Mouse (Mus musculus) urinary bladder, adult 18-20 months (tissue): ENCODE data around the gene Endou.
"Not testable (repeated sequence)": the region's sequence is repeated elsewhere in the genome, so short reads cannot be mapped to it uniquely, and the experiment has no call there.

ENCODE experiments used
- DNase-seq, 2 experiments: peaks; one replicate each; pipeline ENCODE4 v3.0.0; 2022; ENCODE audit warnings: low spot score in 2 of 2, mixed read lengths in 2 of 2

Gene Endou

GRCm38 (mm10) chr15:97693411-97693810 is 37.7 kb downstream of the Endou start:
- DNase-seq, result no peak

- no peak for DNase-seq
Observed at GRCm38 (mm10) chr15:97684118-97684517, 47.0 kb downstream of the Endou start.

DNA sequence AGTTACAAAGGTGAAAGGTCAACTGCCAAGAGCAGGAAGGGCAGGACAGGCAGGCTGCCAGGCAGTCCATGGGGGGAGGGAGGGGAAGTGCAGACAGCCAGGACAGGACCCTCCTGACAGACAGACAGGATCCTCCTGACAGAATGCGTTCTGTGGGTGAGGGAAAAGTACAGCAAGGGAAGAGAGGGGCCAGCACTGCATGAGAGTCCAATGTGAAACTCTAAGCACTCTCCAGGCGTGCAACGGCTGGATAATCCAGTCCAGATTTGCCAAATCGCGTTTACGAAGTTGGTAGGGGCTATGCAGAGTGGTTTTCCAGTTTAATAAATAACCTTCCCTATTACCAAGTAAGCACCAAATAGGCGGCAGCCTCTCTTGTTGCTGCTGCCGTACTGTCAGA is 49.1 kb downstream of the Endou start:
- DNase-seq, result no peak

DNA sequence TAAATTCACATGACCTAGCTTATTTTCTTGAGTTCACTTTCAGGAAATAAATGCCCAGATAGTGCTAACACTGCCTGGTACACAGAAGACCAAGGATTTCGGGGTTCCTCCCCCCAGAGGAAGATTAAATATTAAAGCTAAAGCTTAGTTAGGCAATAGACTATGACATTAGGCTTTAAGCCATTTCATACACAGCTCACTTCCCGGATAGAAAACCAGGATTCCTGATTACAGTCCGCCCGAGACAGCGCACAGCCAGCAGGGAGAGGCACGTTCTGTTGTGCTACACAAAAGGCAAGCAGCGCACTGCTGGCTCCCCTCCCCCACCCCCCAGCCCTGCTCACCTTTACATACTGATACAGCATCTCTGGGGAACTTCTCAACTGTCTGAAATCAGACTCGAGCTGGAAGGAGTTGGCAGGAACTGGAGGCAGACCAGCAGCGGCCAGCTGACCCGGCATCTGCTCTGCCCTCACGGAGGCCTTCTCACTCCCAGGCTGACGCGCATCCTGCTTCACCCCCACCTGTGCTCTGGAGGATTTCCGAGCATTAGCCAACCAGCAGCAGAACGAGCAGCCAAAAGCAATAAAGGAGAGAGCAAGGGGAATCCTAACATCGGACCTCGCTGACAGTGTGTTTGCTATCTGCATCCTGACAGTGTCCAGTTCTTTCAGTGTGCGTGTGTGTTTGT is 51.0 kb downstream of the Endou start:
- DNase-seq, result no peak

DNA sequence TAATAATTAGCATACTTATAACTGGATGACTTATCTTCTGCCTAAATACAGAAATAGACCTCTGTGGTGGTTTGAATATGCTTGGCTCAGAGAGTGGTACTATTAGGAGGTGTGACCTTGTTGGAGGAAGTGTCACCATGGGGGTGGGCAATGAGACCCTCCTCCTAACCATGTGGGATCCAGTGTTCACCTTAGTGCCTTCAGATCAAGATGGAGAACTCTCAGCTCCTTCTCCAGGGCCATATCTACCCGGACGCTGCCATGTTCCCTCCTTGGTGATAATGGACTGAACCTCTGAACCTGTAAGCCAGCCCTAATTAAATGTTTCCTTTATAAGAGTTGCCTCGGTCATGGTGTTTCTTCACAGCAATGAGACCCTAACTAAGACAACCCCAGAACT is 53.8 kb downstream of the Endou start:
- no peak for DNase-seq

- no peak for DNase-seq
Observed at GRCm38 (mm10) chr15:97675927-97676326, 55.2 kb downstream of the Endou start.

DNA sequence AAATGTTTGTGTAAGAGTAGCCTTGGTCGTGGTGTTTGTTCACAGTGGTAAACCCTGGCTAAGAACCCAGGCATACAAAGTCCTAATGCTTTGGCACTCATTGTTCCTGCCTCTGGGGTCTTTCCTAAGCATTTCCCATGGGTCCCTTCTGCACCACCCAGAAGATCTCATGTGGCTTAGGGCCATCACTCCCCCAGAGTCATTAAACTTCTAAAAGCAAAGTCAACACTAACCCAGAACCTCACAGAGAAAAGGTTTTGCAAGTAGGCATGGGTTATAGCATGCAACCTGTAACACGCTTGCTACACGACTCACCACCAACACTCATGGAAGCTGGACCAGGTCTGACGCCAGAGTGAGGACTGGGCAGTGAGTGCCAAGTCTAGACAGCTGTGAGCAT is 56.7 kb downstream of the Endou start:
- no peak for DNase-seq

DNA sequence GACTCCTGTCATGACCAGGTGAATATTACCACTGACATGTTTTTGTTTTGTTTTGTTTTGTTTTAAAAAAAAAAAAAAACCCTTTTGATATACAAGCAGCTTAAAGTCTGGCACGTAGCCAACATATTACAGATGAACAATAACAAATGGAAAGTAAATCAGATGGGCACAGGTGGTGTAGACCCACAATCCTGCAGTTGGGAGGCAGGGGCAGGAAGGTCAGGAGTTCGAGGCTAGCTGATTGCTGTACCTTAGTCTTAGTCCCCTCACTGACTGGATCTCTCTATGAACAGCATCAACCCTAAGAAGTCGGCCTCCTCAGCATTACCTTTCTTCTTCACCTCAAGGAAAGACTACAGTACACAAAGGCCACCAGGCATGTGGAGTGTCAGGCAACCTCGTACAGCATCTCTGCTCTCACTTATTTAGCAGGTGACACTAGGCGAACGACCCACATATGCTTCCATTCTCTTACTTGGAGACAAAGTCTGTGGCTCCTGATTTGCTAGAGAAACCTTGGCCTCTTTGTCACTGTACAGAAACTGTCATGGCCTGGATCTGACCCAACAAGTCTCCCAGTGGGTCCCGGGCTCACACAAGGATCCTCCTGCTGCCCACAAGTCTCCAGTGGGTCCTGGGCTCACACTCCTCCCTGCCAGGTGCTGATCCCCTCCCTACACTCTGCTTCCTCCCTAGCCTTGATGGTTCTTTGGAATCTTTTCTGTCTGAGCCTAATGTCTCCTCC is 57.7 kb downstream of the Endou start:
- DNase-seq, result no peak

DNA sequence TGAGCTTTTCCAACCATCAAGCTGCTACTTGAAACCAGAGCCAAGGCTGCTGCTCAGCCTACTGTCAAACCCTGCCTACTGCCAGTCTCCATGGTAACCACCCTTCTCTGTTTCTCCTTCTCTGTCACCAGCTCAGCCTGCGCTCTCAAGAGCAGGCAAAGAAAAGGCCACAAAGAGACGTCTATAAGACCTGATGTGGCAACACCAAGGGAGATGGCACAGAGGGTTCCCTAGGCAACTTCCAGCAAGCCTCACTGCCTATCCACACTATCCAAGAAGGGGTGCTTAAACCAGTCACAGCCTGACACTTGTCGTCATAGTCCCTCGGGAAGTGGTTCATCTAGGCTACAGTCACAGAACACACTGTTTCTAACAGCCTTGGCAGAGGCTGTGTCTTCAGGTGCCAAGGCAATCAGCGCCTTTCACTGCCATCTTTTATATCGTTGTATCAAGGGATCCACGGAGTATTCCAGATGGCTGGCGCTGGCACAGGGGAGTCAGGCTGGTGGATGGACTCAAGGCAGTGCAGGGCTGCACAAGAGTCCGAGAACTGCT is 58.9 kb downstream of the Endou start:
- no peak for DNase-seq

- no peak for DNase-seq
Observed at GRCm38 (mm10) chr15:97670554-97670953, 60.6 kb downstream of the Endou start.

DNA sequence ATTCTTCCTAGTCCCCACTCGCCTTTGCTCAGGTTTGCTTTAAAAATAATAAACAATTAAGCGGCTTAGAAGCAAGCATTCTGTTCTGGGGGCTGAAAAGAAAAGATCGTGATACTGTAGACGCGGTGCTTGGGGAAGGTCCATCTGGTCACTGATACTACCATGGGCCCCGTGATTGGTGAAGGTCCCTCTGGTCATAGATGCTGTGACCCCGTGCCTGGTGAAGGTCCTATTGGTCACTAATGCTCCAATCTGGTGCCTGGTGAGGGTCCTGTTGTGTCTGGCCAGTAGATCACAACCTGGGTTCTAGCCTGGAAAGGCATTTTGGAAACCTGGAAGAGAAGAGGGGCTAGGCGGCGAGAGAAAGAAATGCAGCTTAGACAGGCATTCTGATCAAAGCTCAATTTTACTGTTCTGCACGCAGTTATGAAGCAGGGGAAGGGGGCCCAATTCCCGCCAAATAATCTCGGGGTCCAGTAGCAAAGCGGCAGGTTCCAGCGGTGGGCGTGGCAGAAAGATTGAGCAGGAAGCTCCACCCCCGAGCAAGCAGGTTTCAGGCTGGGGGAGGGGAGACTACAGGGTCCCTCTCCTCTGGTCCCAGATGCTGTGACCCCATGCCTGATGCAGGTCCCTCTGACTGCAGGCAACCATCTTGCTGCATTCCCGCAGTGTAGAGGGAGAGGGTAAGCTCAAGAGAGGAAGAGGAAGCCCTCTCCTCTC is 62.8 kb downstream of the Endou start:
- DNase-seq, result not testable (repeated sequence)

DNA sequence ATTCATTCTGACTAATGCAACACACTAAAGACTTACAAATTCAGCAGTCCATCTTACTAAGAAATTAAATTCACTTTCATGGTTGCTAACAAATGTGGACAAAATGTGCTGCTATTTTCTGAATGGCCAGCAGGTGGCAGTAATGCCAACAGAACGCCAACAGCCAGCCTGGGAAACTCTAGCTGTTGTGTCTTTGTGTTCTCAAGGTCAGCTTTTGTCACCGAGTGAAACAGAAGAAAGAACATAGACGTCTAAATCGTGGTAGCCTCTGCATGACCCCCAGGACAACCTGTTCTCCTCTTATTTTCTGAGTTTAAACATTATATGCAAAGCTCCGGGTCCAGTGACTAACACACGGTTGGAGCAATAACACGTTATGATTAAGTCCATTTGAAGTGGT is 63.7 kb downstream of the Endou start:
- peak in 1 of 2 experiments; percentile 18 for DNase-seq

DNA sequence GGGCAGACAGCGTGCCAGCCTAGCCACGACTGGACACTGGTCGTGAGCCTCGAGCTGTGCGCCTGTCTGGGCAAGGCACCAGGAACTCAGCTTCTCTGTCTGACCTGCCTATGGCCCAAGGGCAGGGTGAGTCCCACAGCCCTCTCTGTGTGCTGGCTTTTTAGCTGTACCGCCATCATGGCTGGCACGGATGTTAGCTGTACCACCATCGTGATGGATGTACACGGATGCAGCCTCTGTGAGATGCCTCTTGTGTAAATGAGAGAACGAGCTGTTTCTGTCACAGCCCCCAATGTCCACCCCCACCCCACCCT is 64.7 kb downstream of the Endou start:
- DNase-seq, result no peak

GRCm38 (mm10) chr15:97665770-97666456 is 65.2 kb downstream of the Endou start:
- no peak for DNase-seq

GRCm38 (mm10) chr15:97664981-97665668 is 66.0 kb downstream of the Endou start:
- DNase-seq, result no peak

- peak; percentile 27 to 71 for DNase-seq
Observed at GRCm38 (mm10) chr15:97663750-97664406, 67.3 kb downstream of the Endou start.
